Mouse (Mus musculus) erythroblast, embryonic 14.5 days (primary cell): Measurements from ENCODE around the gene Otud7a. TPM values are rescaled to one million over a fixed set of nuclear protein-coding genes. Genes with fewer than 3 reads are reported as not detected.

ENCODE experiments used
- H3K27me3 ChIP-seq: 2 replicates; pipeline ENCODE4 v1.6.1; 2012; ENCODE audit warnings: inconsistent platforms; ENCODE audit not compliant: control insufficient read depth
- H3K36me3 ChIP-seq: 2 replicates; pipeline ENCODE4 v1.6.1; 2012; ENCODE audit warnings: mild to moderate bottlenecking, inconsistent platforms; ENCODE audit not compliant: control insufficient read depth
- H3K4me1 ChIP-seq: 2 replicates; pipeline ENCODE4 v1.6.1; 2012; ENCODE audit warnings: inconsistent platforms; ENCODE audit not compliant: control insufficient read depth
- H3K4me3 ChIP-seq: replicated peaks from 2 replicates; pipeline ENCODE3; 2012; ENCODE audit warnings: moderate library complexity, mild to moderate bottlenecking, inconsistent platforms
- H3K9me3 ChIP-seq: 2 replicates; pipeline ENCODE4 v1.6.1; 2012; ENCODE audit warnings: low read length, inconsistent platforms, mixed read lengths; ENCODE audit not compliant: control insufficient read depth
- GATA1 ChIP-seq: IDR thresholded peaks from 2 replicates; pipeline ENCODE4 v1.6.1; 2012; ENCODE audit warnings: low read length, inconsistent platforms, mixed read lengths
- TAL1 ChIP-seq: IDR thresholded peaks from 3 replicates; pipeline ENCODE4 v1.6.1; 2012; ENCODE audit warnings: low read length, inconsistent platforms, mixed read lengths
- polyA plus RNA-seq: library from polyadenylated mRNA; stranded (reverse); fragments of >175 nt; gene quantifications from 2 replicates; pipeline ENCODE4 v1.2.3, GENCODE M21; 2012

Otud7a gene
- polyA plus RNA-seq, 1 experiment = 0.06 TPM

GRCm38 (mm10) chr7:63729605-63730004, 285.1 kb downstream of the Otud7a start:
- no peaks in the 10 kb centered on the region for H3K36me3 ChIP-seq
- no peaks in the 10 kb centered on the region for H3K4me1 ChIP-seq
- H3K4me3 ChIP-seq = no peak overlapping the region
- H3K27me3 ChIP-seq = no peaks in the 10 kb centered on the region
- no peak for TF ChIP-seq TAL1
- no peak for TF ChIP-seq GATA1
- 0 out of 2 replicates have a peak, but pooled peaks cover 2% of the 10 kb centered on the region for H3K9me3 ChIP-seq

- H3K4me1 ChIP-seq = no peaks in the 10 kb centered on the region
- H3K36me3 ChIP-seq = no peaks in the 10 kb centered on the region
- no peak overlapping the region for H3K4me3 ChIP-seq
- 0 out of 2 replicates have a peak, but pooled peaks cover 2% of the 10 kb centered on the region for H3K9me3 ChIP-seq
- no peaks in the 10 kb centered on the region for H3K27me3 ChIP-seq
- TF ChIP-seq TAL1 (no peak), GATA1 (no peak)
Observed at GRCm38 (mm10) chr7:63730012-63730411, 285.5 kb downstream of the Otud7a start.

GRCm38 (mm10) chr7:63737725-63738124, 293.2 kb downstream of the Otud7a start:
- TF ChIP-seq TAL1 = no peak
- no peak for TF ChIP-seq GATA1
- Histone ChIP-seq H3K27me3 (no peaks in the 10 kb centered on the region), H3K4me1 (no peaks in the 10 kb centered on the region), H3K36me3 (no peaks in the 10 kb centered on the region), H3K9me3 (no peaks in the 10 kb centered on the region; the same call in 1 of the 2 replicates), H3K4me3 (no peak overlapping the region)

GRCm38 (mm10) chr7:63738142-63738541, 293.6 kb downstream of the Otud7a start:
- no peaks in the 10 kb centered on the region for H3K36me3 ChIP-seq
- no peak for TF ChIP-seq TAL1
- no peak for TF ChIP-seq GATA1
- H3K4me3 ChIP-seq = no peak overlapping the region
- H3K27me3 ChIP-seq = no peaks in the 10 kb centered on the region
- H3K9me3 ChIP-seq = no peaks in the 10 kb centered on the region; the same call in 1 of the 2 replicates
- H3K4me1 ChIP-seq = no peaks in the 10 kb centered on the region

DNA sequence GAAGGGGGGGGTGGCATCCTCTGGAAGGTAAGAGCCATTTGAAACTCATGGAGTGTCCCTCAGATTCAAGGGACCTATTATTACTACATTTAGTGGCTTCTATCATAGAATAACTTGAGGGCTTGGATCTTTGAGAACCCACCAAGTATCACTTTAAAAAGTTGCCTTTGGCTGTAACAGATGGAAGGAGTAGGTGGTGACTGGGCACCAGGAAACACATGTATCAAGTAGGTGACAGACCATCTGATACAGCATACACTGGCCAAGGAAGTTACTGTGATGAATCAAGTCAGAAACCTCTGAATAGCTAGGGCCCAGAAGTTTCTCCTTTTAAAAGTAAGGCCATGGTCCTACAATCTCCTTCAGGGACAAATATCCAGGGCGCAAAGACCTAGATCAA, 298.6 kb downstream of the Otud7a start:
- Histone ChIP-seq H3K4me3 (no peak overlapping the region), H3K27me3 (no peaks in the 10 kb centered on the region), H3K4me1 (no peaks in the 10 kb centered on the region), H3K36me3 (no peaks in the 10 kb centered on the region), H3K9me3 (no peaks in the 10 kb centered on the region; the same call in 1 of the 2 replicates)
- TF ChIP-seq TAL1 = no peak
- no peak for TF ChIP-seq GATA1

- H3K9me3 ChIP-seq = no peaks in the 10 kb centered on the region
- no peak for TF ChIP-seq GATA1
- no peak for TF ChIP-seq TAL1
- no peaks in the 10 kb centered on the region for H3K36me3 ChIP-seq
- peaks cover 37% of the 10 kb centered on the region for H3K27me3 ChIP-seq
- H3K4me3 ChIP-seq = no peak overlapping the region
- no peaks in the 10 kb centered on the region for H3K4me1 ChIP-seq
Observed at GRCm38 (mm10) chr7:63752081-63752480, 307.5 kb downstream of the Otud7a start.

DNA sequence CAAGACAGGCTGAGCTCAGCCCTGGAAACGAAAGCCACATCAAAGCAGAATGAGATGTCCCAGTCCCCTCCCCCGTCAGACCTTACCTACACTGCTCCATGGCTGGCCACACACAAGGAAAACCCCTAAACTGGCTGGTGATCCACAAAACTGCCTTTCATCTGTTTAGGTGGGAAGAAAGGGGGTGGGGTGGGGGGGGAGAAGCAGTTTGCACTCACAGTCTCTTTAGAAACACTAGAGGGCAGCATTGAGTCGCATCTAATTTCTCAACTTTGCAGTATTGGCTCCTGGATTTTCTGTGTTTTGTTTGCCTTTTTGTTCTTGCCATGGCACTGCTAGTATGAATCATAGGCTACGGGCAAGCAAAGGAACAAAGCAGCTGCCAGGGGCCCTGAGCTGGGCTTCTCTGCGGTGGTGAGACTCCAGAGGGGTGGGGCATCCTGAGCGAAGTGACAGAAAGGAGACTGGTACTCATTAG, 308.8 kb downstream of the Otud7a start:
- H3K9me3 ChIP-seq = peaks cover 4% of the 10 kb centered on the region; the same call in 1 of the 2 replicates
- TF ChIP-seq TAL1 (no peak), GATA1 (no peak)
- peaks cover 49% of the 10 kb centered on the region for H3K27me3 ChIP-seq
- no peaks in the 10 kb centered on the region for H3K36me3 ChIP-seq
- H3K4me3 ChIP-seq = no peak overlapping the region
- no peaks in the 10 kb centered on the region for H3K4me1 ChIP-seq

- no peak for TF ChIP-seq TAL1
- no peak for TF ChIP-seq GATA1
- Histone ChIP-seq H3K4me3 (no peak overlapping the region), H3K9me3 (peaks cover 4% of the 10 kb centered on the region; the same call in 1 of the 2 replicates), H3K4me1 (no peaks in the 10 kb centered on the region), H3K27me3 (peaks cover 64% of the 10 kb centered on the region), H3K36me3 (no peaks in the 10 kb centered on the region)
Observed at GRCm38 (mm10) chr7:63754573-63755475, 310.3 kb downstream of the Otud7a start.

DNA sequence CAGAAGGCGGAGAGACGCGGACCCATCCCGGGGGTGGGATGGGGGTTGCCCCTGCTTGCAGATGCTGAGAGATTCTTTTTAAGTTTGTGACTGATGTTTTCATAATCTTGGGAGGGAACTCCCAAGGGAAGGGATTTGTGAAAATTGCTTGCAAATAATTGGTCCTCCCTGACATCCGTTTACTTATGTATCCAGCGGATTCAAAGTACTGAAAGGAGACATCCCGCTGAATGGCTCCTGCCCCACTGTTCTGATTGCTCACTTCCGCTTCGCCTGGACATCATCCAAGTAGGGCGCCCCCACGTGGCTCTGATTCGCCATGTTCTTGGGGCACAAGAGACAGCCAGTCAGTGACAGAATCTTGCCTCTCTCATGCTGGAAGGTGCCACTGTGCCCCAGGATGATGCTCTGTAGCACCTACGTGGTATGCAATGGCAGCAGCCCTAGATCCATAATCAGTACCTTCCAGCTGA, 311.0 kb downstream of the Otud7a start:
- Histone ChIP-seq H3K4me1 (no peaks in the 10 kb centered on the region), H3K4me3 (no peak overlapping the region), H3K9me3 (peaks cover 4% of the 10 kb centered on the region; the same call in 1 of the 2 replicates), H3K27me3 (peaks cover 67% of the 10 kb centered on the region), H3K36me3 (no peaks in the 10 kb centered on the region)
- TF ChIP-seq GATA1 (no peak), TAL1 (no peak)
